ENCODE assay signal across 15 mouse cellular contexts in genomic region chr3:152260362-152260761, GRCm38 (mm10). TPM values are rescaled to one million over a fixed set of nuclear protein-coding genes. Genes with fewer than 3 reads are reported as not detected.
"Had no signal": no experiment of that assay in that cellular context is flagged by ENCODE, and none has a peak within 500 bp of the region (broad histone marks: within the 10 kb centered on the region; RNA-seq: fewer than 3 reads in every experiment).

No protein-coding gene starts in this region.

- ATAC-seq: liver, postnatal 0 days had no signal

- H3K9me3 ChIP-seq: limb, embryonic 12.5 days; limb, embryonic 15.5 days had no signal

- H3K27me3 ChIP-seq: limb, embryonic 15.5 days had no signal

- H3K4me3 ChIP-seq: limb, embryonic 12.5 days; limb, embryonic 15.5 days had no signal

- H3K36me3 ChIP-seq: limb, embryonic 12.5 days; limb, embryonic 15.5 days had no signal

- H3K4me2 ChIP-seq: limb, embryonic 12.5 days; limb, embryonic 15.5 days; liver, embryonic 11.5 days; midbrain, embryonic 11.5 days had no signal

- H3K9ac ChIP-seq: limb, embryonic 12.5 days; limb, embryonic 15.5 days; liver, embryonic 14.5 days; liver, postnatal 0 days had no signal

- DNase-seq: kidney, postnatal 14 days; kidney, postnatal 4 days; left cerebral cortex, postnatal 4 days; liver, postnatal 0 days; lung, postnatal 14 days; lung, postnatal 4 days; midbrain, embryonic 14.5 days; thymus, adult 18-20 months; thymus, postnatal 4 days had no signal

- H3K27ac ChIP-seq: limb, embryonic 12.5 days; limb, embryonic 15.5 days; liver, embryonic 14.5 days had no signal

RNA-seq across cellular contexts. Expression of gene Nexn, which starts 5.8 kb away (rescaled TPM):
- total RNA-seq: megakaryocyte progenitor cell, adult 5-6 weeks had no signal
